Mouse (Mus musculus) left cerebral cortex, postnatal 4 days (tissue): ENCODE results near the gene Vmn1r53. TPM values are rescaled to one million over a fixed set of nuclear protein-coding genes. Genes with fewer than 3 reads are reported as not detected.
"Not testable (repeated sequence)": the region's sequence is repeated elsewhere in the genome, so short reads cannot be mapped to it uniquely, and the experiment has no call there.

Experiments
- DNase-seq: peaks from one replicate; pipeline ENCODE4 v3.0.0-alpha.2; 2022
- intact Hi-C: fragments of 180-260 bp; cut with DNase I; formaldehyde crosslinking; loops from one replicate; pipeline ENCODE4 v1.15.1; 2025
- total RNA-seq, 2 experiments: library from RNA; stranded (reverse); gene quantifications; 2 replicates each; pipeline ENCODE4 v1.2.3; 2021

The Vmn1r53 gene
- not detected for total RNA-seq

GRCm38 (mm10) chr6:90224338-90224737, at the start of gene Vmn1r53:
TSS of gene Vmn1r53 (minus strand) at chr6:90224438.
- no peak for DNase-seq
- intact Hi-C loops = no loop called here

DNA sequence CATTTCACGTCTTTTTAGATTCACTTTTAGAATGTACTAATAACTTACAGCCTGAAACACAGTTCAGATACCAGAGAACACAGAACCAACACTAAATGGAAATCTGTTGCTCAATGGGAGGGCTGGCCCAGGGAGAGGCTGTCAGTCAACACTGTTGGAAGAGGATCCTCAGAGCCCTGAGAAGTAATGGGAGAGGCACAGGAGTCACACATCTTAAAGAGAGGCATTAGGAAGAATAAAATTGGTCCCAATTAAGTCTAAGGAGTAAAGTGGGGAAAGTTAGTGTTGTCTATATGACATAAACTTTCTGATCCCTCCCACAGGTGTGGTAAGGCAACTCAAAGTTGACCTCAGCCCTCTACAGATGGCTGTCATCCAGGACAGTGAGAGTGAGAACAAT, 21.8 kb upstream of the Vmn1r53 start, which contains the start of gene Vmn1r54:
TSS of gene Vmn1r54 (plus strand) at position 301 of the 400 bp plus-strand sequence.
- intact Hi-C loops = no loop called here
- DNase-seq = no peak

DNA sequence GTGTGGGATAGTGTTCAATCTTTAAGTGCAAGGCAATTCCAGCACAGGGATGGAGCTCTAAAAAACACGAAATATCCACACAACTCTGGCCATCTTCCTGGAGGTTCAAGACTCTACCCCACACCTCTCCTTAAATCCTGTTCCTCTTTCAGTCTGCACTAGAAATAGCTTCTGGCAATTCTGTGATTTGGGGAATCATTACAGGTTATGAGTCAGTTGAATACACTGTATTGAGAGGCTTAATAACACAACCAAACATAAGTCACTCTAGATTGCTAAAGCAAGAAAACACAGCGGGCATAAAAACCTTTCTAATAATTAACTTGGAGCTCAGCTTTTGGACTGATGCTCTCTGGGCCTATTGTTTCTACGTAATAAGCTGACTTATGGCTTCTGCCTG, 19.8 kb upstream of the Vmn1r53 start:
- no peak for DNase-seq
- intact Hi-C loops = no loop called here

- DNase-seq = no peak
- intact Hi-C loops = no loop called here
Measured at GRCm38 (mm10) chr6:90232681-90233080, 8.4 kb upstream of the Vmn1r53 start.

DNA sequence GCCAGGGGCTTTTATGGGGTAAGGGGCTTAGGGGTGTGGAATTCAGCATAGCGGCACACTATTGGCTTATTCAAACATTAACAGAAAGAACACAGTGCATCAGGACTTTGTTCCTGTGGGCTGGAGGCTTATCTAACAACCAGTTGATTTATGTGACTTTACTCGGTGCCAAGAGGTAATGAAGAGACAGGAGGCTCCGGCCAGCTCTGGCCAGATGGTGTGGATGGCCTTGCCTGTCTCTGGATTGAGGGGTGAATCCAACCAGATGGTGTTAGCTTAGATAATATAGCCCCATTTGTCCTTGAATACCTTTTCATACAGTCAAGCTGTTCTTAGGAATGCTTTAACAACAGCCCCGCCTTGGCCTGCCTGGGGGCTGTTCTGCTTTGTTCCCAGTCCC, 7.9 kb upstream of the Vmn1r53 start:
- DNase-seq, intact Hi-C loops: not testable (repeated sequence)

DNA sequence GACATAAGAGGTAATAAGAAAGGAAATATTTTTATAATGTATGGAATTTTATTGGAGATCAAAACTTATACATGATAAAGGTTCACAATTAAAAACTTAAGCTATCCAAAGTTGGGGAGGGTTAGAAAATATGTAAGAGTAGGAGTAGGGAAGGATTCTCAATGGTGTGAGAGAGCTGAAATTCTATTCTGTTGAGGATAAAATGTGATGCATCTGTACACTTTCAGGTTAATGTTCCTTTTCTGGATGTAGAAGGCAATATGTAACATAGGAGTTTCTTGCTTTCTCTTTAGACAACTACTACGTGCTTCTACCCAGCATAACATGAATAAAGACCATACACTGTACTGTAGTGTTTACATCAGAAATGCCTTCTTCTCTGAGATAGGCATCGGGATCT, 21.7 kb downstream of the Vmn1r53 start, which contains the start of gene V1ra8:
TSS of gene V1ra8 (plus strand) at position 301 of the 400 bp plus-strand sequence.
- intact Hi-C loops, DNase-seq: not testable (repeated sequence)

DNA sequence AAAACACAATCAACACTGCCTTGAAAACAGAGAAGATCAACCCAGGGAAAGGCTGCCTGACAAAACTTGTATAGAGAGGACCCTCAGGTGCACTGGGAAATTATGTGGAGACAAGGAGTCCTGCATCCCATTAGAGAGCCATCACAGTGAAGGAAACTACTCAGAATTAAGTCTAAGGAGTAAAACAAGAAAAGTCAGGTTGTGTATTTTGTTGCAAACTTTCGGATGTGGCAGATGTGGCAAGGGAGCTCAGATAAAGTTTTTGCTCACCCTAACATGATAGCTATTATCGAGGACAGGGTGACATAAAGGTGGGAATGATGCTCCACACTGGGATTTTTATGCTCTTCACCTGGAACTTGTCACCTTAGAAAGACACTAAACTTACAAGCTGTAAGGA, 49.7 kb downstream of the Vmn1r53 start, which contains the start of gene Vmn1r52:
TSS of gene Vmn1r52 (plus strand) at position 301 of the 400 bp plus-strand sequence.
- intact Hi-C loops = no loop called here
- DNase-seq = no peak

Other genes starting within 250 kb of the Vmn1r53 start
- gene Vmn1r47, start 208.3 kb downstream of the Vmn1r53 start, total RNA-seq = not detected
- not detected for gene Vmn1r48, start 187.6 kb downstream of the Vmn1r53 start, total RNA-seq
- not detected for gene Vmn1r49, start 145.9 kb downstream of the Vmn1r53 start, total RNA-seq
- gene Vmn1r50, start 123.0 kb downstream of the Vmn1r53 start, total RNA-seq = not detected
- not detected for gene Vmn1r51, start 101.8 kb downstream of the Vmn1r53 start, total RNA-seq
- not detected for gene Vmn1r52, start 49.6 kb downstream of the Vmn1r53 start, total RNA-seq
- gene V1ra8, start 21.6 kb downstream of the Vmn1r53 start, total RNA-seq = not detected
- not detected for gene Vmn1r54, start 21.9 kb upstream of the Vmn1r53 start, total RNA-seq
- gene BC048671, start 76.8 kb upstream of the Vmn1r53 start, total RNA-seq = not detected
- gene Chst13, start 100.7 kb upstream of the Vmn1r53 start, total RNA-seq = not detected
- gene Uroc1, start 108.8 kb upstream of the Vmn1r53 start, total RNA-seq = not detected
- 10 to 100 TPM; 27.6 to 30.1 TPM for gene Zxdc, start 145.1 kb upstream of the Vmn1r53 start, total RNA-seq
- gene Cfap100, start 204.4 kb upstream of the Vmn1r53 start, total RNA-seq = 1 to 10 TPM; 6.7 to 8.5 TPM
- gene Klf15, start 238.1 kb upstream of the Vmn1r53 start, total RNA-seq = 10 to 100 TPM; 11.7 to 12.3 TPM